Mouse (Mus musculus): ENCODE results near the gene Hoxb4.

The Hoxb4 gene

DNA sequence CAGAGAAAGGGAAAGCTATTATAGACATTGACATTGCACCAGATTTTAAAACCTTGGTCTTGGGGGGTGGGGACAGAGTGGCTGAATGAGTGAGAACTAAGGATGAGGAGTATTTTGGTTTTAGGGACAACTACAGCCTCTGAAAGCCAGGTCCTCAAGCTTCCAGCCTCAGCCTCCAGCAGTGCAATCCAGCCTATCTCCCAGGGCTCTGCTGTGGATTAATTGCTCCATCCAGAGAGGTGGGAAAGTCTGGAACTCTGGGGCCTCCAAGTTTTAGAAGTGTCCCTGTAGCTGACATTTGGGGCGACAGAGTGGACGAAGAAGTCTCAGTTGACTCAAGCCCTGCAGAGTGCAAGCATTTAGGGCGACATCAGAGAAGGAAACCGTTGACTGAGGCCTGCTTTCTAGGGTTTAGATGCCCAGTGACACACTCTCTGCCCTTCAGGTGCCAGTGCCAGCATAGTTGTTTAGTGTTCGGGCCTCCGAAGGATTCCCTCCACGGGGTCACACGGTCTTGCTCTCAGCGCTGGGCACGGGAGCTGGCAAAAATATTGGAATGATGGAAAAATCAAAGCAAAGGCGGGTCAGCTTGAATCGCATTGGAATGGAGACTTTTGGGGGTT is 4.2 kb upstream of the Hoxb4 start:
- no peak for DNase-seq (ENCODE audit: low spot score)

DNA sequence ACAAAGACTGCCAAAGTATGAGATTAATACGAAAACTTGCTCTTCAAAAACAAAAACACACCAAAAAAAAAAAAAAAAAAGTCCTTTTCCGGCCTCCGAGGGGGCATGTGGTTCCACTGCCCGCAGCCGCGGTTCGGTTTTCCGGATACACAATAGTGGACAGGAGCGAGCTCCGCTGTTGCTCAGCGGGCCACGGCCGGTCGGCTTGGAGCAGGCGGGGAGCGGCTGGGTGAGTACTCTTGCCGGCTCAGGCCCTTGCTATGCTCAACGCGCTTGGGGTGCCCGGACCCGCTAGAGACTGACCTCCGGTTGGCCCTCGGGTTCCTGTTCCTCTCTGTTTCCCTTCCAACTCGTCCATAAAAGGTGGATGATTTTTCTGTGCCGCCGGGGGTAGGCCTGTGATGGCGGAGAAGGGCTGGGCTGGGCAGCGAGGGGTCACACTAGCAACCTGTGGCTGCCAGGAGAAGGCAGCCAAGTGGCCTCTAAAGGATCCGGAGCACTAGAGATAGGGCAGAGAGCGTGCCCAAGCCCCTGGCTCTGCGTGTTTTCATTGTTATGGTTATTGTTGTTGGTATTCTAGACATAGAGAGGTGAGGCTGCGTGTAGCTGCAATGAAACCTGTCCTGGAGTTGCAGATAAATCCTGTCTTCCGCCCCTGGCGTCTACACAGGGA is 3.3 kb upstream of the Hoxb4 start:
- DNase-seq (ENCODE audit: low spot score) = no peak

DNA sequence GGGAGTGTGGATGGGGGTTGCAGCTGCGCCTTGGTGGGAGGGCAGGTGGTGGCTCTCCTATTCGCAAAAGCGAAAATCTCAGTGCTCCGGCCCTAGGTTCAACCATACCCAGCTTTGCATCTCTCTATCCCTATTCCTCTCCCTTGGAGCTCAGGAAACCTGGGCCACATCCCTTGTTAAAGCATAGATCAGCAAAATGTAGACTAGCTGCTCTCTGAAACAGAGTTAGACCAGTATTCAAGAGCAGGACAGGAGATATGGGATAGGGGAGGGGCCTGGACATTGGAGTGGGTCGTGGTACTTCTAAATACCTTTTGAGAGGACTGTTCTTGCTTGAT is 2.8 kb upstream of the Hoxb4 start:
- DNase-seq (ENCODE audit: low spot score) = no peak

DNA sequence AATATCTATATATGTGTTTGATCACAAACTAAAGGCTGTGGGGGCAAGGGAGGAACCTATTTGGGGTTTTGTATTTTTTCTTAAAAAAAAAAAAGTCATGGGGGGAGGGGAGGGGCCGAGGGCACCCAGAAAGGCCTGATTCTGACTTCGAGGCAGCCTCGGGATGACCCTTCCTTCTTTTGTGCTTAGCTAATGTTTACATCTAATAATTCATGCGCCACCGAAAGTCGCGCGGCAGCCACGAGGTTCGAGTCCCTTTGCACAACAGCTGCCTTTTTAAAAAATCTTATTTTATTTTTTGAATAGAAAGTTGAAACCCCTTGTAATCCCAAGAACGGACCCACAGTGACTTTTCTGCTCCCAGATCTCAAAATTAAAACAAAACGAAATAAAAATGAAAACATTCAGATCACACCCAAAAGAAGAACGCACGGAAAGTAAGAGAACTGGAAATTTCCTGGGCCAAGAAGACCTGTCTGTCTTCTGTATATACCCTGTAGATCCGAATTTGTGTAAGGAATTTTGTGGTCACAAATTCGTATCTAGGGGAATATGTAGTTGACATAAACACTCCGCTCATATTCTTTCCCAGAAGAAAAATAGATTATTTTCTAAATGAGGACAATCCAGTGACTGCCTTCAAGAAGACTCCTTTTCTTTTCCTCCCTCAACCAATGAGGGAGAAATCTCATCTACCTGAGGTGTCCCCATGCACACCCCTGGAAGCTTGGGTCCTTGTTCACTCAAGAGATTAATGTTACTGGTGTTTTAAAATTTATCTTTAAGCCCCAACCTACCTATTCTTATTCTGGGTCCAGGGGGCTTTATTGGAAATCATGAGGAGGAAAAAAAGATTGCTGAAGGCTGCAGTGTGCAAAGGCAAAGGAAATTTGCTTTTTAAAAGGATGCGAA is 1.1 kb upstream of the Hoxb4 start:
- DNase-seq (ENCODE audit: low spot score) = no peak

DNA sequence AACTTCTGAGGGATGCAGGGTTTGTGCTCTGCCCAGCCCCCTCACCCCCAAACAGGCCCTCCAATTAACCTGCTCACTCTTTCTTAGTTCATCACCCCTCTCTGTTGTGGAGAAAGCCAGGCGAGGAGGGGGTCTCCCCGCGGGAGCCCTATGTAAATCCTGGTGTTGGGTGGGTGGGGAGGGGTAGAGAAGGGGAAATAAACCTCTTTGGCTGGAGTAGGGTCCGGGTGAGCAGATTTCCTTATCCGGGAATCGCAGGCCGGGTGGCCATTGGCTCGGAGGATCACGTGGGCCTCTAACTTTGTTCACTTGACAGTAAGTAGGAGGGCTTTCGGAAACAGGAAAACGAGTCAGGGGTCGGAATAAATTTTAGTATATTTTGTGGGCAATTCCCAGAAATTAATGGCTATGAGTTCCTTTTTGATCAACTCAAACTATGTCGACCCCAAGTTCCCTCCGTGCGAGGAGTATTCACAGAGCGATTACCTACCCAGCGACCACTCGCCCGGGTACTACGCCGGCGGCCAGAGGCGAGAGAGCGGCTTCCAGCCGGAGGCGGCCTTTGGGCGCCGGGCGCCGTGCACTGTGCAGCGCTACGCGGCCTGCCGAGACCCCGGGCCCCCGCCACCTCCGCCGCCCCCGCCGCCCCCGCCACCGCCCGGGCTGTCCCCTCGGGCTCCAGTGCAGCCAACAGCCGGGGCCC is 452 bp downstream of the Hoxb4 start:
- DNase-seq (ENCODE audit: low spot score) = peak; percentile 90

DNA sequence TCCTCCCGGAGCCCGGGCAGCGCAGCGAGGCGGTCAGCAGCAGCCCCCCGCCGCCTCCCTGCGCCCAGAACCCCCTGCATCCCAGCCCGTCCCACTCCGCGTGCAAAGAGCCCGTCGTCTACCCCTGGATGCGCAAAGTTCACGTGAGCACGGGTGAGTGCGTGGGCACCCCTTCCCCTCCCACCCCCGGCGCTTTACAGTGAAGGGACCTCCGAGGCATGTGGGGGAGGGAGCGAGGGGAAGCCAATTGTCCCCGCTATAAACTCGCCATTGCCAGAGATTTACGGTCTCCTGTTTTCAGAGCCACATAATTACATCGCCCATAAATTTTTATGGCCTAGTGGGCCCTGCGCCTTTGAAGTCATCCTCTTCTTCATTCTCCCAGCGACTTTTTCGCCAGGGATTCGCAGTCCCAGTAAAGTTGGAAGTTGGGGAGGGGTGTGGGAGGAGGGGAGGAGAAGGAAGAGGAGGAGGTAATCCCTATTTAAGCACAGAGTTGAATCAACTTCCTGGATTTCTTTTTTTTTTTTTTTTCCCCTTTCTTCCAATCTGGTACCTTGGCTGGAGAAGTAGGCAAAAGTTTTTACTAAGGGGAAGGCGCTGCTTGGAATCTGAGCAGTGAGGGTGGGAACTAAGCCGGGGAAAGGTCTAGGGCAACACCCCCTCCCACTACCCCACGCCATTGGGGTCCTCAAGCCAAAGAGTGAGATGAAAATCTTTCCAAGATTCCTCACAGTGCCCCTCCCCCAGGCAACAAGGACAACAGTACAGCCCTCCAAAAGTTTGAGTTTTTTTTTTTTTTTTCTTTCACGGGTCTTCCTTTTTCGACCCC is 1.2 kb downstream of the Hoxb4 start:
- peak; percentile 83 for DNase-seq (ENCODE audit: low spot score)

DNA sequence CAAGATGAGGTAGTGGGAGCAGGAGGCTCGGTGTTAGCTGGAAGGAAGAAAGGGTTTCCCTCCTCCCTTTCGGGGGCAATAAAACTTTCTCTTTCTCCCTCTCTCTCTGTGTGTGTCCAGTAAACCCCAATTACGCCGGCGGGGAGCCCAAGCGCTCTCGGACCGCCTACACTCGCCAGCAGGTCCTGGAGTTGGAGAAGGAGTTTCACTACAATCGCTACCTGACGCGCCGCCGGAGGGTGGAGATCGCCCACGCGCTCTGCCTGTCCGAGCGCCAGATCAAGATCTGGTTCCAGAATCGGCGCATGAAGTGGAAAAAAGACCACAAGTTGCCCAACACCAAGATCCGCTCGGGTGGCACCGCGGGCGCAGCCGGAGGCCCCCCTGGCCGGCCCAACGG is 1.8 kb downstream of the Hoxb4 start:
- DNase-seq (ENCODE audit: low spot score) = no peak

DNA sequence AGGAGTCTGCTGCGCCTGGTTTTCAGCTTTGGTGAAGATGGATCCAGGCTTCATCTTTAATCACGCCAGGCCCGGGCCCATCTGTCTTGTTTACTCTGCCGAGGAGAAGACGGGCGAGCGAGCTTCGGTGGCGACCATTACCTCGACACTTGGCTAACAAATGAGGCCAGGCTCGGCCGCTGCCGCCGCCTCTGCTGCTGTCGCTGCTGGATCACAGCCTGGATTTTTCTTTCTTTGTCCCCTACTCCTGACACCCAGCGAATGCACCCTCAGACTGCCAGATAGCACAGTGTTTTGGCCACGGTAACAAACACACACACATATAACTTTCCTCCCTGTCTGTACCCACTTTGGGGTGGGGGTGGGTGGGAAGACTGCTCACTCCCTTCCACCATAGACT is 2.6 kb downstream of the Hoxb4 start:
- no peak for DNase-seq (ENCODE audit: low spot score)

DNA sequence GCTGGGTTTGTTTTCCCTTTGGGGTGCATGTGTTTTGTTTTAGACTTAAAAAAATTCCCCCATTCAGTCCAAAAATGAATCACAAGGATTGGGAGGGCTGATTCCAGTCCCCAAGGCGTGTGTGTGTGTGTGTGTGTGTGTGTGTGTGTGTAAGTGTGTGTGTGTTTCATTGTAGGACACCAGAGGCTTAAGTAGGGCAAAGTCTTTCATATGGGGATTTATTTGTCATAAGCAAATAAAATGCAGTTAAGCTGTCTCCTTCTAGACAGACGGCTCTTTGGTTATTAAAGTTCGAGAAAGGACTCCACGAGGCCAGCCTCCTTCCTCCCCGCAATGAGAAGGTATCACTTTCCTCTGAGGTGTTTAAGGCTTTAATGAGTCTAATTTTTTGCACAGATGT is 3.8 kb downstream of the Hoxb4 start:
- DNase-seq (ENCODE audit: low spot score) = no peak

DNA sequence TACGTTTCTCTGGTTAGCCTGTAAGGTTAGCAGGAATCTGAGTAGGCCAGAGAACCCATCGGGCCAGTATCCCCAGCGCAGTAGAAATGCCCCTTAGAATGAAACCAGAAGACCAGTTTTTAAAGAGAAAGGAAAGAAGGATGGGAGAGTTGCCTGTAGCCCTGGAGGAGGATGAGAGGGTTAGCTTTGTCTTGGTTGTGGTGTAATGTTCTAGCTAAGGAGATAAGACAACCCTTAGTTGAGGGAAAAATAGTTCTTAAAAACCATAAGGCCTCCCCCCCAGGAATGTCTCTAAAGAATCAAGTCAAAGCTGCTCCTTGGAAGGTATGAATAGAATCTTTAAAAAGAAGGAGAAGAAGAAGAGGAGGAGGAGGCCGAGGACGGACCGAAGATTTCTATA is 4.7 kb downstream of the Hoxb4 start:
- DNase-seq (ENCODE audit: low spot score) = no peak

DNA sequence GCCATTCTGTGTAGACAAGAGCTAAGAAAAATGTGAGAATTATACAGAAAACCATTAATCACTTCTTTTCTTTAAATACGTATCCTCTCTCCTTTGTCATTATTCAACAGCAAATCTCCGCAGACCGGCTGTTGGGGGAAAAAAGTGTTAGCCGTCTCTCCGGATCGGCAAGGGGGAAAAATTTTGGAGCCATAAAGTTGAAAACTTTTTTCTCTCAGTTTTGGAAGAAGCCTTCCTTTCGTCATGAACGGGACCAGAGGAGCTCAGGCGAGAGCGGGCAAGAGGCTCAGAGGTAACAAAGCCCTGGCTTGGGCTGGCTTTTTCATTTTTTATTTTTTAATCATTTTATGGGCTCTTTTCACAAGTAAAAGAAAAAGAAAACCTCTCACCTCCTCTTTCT is 5.1 kb downstream of the Hoxb4 start, which contains the start of gene Hoxb3:
Hoxb3 (plus strand) TSS at position 173 of the 400 bp plus-strand sequence.
- DNase-seq (ENCODE audit: low spot score) = no peak

DNA sequence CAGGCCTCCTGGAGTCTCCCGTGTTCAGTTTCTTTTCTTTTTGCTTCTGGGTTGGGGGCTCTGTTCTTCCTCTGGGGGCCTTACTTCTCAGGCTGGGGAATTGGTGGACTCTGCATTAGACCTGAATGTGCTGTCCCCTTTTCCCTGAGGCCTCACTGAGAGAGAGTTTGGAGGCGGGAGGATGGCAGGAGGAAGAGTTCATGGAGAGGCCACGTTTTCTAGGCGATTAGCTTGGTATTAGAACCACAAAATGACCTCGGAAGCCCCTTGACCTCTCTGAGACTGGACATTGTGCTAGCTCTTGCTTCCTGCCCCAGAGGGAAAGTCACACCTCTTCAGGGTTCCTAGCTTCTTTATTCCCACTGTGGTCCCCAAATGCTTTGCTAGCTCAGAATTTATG is 6.1 kb downstream of the Hoxb4 start:
- DNase-seq (ENCODE audit: low spot score) = peak; percentile 85

DNA sequence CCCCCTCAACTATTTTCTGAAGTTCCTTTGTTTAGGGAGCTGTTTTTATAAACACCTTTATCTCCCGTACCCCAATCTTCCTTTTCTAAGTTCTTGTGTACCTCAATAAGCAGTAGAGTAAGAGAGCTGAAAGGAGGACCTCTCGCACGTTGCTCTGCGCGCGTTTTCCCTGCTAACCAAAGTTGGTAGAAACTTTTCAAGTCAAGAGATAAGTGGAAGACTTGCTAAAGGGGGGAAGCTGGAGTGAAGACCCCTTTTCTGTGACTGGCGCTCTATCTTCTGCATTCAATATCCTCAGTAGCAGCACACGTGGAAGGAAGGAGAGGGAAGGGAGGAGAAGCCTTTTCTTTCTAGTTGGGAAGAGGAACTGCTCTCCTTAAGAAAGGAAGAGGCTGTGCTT is 6.9 kb downstream of the Hoxb4 start:
- no peak for DNase-seq (ENCODE audit: low spot score)

DNA sequence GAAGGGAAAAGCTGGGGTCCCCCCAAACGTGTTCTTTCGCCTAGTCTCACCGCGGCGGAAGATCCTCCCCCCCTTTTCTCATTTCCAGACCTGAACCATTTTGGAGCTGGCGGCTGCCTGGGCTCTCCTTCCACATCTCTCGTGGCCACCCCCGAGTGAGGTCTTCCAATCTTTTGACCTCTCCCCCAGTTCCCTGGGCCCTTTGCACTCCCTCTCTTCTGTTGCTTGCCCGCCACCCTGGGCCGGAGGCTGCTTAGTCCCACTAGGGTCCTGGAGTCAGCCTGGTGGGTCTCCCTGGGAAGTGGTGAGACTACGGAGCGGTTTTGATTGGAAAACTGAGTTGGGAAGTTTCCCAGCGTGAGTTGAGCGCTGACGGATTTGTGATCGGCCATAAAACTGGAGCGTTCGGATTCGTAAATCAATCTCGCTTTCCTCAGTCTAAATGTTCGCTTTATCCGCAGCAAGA is 7.7 kb downstream of the Hoxb4 start:
- DNase-seq (ENCODE audit: low spot score) = no peak

DNA sequence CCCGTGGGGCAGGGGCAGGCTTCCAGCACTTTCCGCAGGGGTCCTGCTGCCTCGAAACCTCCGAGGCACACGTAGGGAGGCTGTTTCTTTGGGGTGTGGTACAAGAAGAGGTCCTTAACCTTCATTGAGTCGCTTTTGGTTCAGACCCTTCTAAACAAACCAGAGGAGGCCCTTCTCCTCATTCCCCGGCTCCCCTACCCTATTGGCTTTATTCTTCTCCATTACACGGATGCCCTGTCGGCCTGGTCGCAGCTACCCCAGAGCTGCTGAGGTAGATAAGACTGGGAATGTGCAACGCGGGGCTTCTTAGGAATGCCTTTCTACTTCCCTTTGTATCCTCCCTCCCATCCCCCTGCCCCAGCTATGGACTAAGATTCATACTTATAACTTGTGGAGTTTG is 8.6 kb downstream of the Hoxb4 start:
- no peak for DNase-seq (ENCODE audit: low spot score)

DNA sequence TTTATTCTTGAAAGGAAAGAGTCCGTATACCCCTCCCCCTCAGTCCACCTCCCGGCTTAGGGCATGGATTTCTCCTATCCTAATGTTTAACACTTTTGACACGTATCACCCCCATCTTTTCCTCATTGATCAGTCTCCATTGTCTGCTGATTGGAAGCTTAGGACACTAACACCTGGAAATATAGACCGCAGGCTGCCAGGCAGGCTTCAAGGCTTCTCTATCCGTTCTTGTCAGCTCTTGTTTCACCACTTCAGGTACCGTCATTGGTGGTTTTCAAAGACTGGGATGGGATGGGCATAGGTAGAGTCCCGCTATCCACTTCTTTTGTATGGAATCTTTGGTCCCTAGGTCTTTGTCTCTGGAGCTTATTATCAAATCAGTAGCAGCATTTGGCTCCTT is 9.1 kb downstream of the Hoxb4 start:
- DNase-seq (ENCODE audit: low spot score) = no peak

DNA sequence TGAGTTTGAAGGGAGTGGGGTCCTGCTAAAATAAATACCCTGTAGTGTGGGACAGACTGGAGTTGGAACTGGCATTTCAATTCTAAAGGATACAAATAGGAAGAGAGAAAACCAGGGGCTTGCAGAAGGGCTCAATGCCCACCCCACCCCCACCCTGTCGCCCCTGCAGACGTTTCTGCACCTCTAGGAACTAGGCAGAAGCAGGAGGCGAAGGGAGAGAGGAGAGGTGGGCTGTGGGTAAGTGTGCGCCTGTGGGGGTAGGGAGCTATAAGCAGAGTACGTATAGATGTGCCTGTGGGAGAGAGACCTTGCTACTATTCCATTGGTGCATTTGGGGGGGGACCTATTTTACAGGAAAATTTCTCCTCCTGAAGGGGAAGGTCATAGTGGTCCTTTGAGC is 9.7 kb downstream of the Hoxb4 start:
- no peak for DNase-seq (ENCODE audit: low spot score)

DNA sequence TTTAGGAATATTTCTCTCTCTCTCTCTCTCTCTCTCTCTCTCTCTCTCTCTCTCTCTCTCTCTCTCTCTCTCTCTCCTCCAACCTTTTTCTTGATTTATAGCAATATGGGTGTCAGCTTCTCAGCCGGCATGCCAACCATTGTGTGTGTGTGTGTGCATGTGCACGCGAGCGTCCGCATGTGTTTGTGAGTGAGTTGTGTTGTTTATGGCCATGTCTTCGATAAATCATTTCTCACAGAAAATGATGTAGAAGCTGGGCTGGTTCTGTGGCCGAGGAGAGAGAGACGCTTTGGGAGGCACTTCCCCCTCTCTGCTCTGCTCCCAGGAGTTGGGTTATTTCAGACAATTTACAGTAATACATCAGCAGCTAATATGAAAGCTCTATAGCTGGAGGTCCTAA is 10.5 kb downstream of the Hoxb4 start:
- no peak for DNase-seq (ENCODE audit: low spot score)

DNA sequence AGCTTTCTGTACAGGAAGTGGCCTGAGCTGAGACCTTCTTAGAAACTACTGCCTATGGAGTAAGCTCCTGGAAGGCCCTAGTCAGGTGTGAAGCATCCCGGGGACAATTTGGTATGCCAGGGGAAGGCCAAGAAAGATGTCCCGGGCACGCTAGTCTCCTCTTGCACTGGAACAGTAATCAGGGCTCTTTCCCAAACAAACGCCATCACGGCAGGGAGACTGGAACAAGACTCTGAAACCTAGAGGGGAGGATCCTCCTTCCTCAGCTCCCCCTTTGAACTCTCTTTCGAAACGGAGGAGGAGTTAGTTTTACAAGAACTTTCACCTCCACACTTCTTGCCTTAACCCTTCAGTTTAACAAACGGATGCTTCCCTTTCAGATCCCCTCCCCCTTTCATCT is 14.0 kb downstream of the Hoxb4 start:
- no peak for DNase-seq (ENCODE audit: low spot score)

DNA sequence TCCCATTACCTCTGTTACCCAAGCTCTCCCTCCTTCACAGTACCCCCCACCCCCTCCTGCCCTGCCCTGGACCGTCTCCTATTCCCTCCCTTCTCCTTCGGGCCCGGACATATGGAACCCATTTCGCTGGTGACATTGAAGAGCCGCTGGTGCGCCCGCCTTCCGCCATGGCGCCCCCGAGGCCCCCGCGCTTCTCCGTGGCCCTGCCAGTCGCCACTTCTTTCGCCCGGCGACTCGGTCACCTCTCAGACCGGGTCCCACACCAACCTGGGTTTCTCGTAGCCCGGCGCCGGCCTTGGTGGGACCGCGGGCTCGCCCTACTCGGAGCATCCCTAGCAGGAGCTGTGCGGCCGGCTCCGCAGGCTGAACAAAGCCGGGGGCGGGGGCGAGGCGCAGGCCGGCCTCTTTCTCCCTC is 14.6 kb downstream of the Hoxb4 start:
- DNase-seq (ENCODE audit: low spot score) = no peak

DNA sequence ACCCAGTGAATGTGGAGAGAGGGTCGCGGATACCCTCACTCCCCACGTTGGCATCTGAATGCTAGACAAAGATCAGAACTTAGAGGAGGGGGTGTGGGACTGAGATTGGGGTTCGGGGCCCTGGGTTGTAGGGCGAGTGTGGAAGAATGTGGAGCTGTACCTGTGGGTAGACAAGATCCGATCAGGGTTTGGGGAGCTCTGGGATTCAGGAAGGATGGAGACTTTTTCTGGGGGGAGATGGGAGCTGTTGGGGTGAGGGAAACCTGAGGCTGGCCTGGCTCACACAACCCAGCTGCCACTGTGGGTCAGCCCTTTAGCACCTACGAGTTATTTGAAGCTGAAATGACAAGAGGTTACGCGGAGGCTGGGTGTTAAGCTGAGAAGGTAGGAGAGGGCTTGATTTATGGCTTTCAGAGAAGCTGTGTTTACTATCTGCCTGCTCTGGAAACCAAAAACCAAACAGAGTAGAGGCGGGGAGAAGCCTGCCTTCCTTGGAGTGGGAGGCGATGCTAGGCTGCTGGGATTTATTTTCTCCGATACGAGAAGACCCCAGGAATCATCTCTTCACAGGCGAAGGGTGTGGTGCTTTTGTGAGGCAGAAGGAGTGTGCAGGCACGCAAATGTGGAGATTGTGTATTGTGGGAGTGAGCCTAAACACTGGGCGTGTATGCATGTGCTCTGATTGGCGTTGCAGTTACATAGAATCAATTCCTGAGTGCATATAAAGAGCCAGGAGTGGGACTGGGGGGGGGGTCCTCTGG is 15.4 kb downstream of the Hoxb4 start:
- DNase-seq (ENCODE audit: low spot score) = no peak
